Mouse (Mus musculus) urinary bladder, adult 2 months (tissue): ENCODE results near the gene Tmem39b. TPM values are rescaled to one million over a fixed set of nuclear protein-coding genes. Genes with fewer than 3 reads are reported as not detected.

Source experiments
- polyA plus RNA-seq: library from polyadenylated mRNA; depleted of rRNA; stranded (reverse); fragments of >200 nt; gene quantifications from 2 replicates; pipeline ENCODE4 v1.2.3, GENCODE M21; 2012; rRNA removed

Tmem39b gene
- polyA plus RNA-seq, 1 experiment: 19.9 TPM

Other genes starting within 250 kb of the Tmem39b start
- gene Bsdc1, start 235.3 kb downstream of the Tmem39b start, polyA plus RNA-seq: 15.0 and 27.5 TPM in 2 replicates
- 0.15 TPM in 1 of 2 replicates, not detected in the other for gene Tssk3, start 205.8 kb downstream of the Tmem39b start, polyA plus RNA-seq
- 0.73 and 0.94 TPM in 2 replicates for gene Fam229a, start 205.6 kb downstream of the Tmem39b start, polyA plus RNA-seq
- 151 and 161 TPM in 2 replicates for gene Marcksl1, start 183.3 kb downstream of the Tmem39b start, polyA plus RNA-seq
- gene Hdac1, start 154.1 kb downstream of the Tmem39b start, polyA plus RNA-seq: 101 and 112 TPM in 2 replicates
- 2.9 and 3.7 TPM in 2 replicates for gene Lck, start 123.2 kb downstream of the Tmem39b start, polyA plus RNA-seq
- 4.0 and 4.7 TPM in 2 replicates for gene Fam167b, start 118.3 kb downstream of the Tmem39b start, polyA plus RNA-seq
- 246 and 264 TPM in 2 replicates for gene Eif3i, start 96.2 kb downstream of the Tmem39b start, polyA plus RNA-seq
- gene Tmem234, start 96.2 kb downstream of the Tmem39b start, polyA plus RNA-seq: 159 and 183 TPM in 2 replicates
- gene Dcdc2b, start 82.6 kb downstream of the Tmem39b start, polyA plus RNA-seq: 5.6 and 7.6 TPM in 2 replicates
- 29.4 and 32.6 TPM in 2 replicates for gene Iqcc, start 77.7 kb downstream of the Tmem39b start, polyA plus RNA-seq
- gene Ccdc28b, start 72.9 kb downstream of the Tmem39b start, polyA plus RNA-seq: 48.4 and 49.4 TPM in 2 replicates
- 29.9 and 30.0 TPM in 2 replicates for gene Txlna, start 55.8 kb downstream of the Tmem39b start, polyA plus RNA-seq
- gene Kpna6, start 24.1 kb downstream of the Tmem39b start, polyA plus RNA-seq: 35.8 and 37.8 TPM in 2 replicates
- gene Khdrbs1, start 45.5 kb upstream of the Tmem39b start, polyA plus RNA-seq: 21.7 and 39.0 TPM in 2 replicates
- 121 and 139 TPM in 2 replicates for gene Ptp4a2, start 114.4 kb upstream of the Tmem39b start, polyA plus RNA-seq
- not detected in 2 replicates for gene Spocd1, start 232.4 kb upstream of the Tmem39b start, polyA plus RNA-seq